Mouse (Mus musculus): ENCODE data around the gene Zdhhc5.

GRCm38 (mm10) chr2:84660253-84660652, 54.7 kb downstream of the Zdhhc5 start:
- TF ChIP-seq ZNF384 (IDR thresholded peaks at IDR 0.05; ENCODE audit: low read depth, low read length) (no peak), HCFC1 (IDR thresholded peaks at IDR 0.05; ENCODE audit: borderline replicate concordance, insufficient read depth, low read length) (no peak)
